Mouse (Mus musculus) kidney, postnatal 0 days (tissue): ENCODE results near the gene Sox5. TPM values are rescaled to one million over a fixed set of nuclear protein-coding genes. Genes with fewer than 3 reads are reported as not detected.
A peak's percentile ranks its signal among the peaks of the same experiment; 100 is the strongest.

Experiments used
- ATAC-seq: fragments of 200-750 bp; cut with Nextera tagmentation; replicated peaks from 2 replicates; pipeline ENCODE4 v1.8.0; 2017; ENCODE audit warnings: low read depth, moderate number of reproducible peaks, moderate TSS enrichment, moderate library complexity; ENCODE audit not compliant: low FRiP score
- DNase-seq: peaks from one replicate; pipeline ENCODE4 v3.0.0-alpha.2; 2016; ENCODE audit warnings: low spot score
- H3K27ac ChIP-seq: fragments of 300-500 bp; sonication (generic); 2 replicates; pipeline ENCODE4 v1.5.1; 2014; ENCODE audit warnings: mild to moderate bottlenecking
- H3K27me3 ChIP-seq: fragments of 300-500 bp; sonication (generic); 2 replicates; pipeline ENCODE4 v1.6.1; 2014; ENCODE audit warnings: low read length, mixed read lengths; ENCODE audit not compliant: insufficient read depth
- H3K36me3 ChIP-seq: fragments of 300-500 bp; sonication (generic); 2 replicates; pipeline ENCODE4 v1.6.1; 2014; ENCODE audit warnings: low read length, mixed read lengths; ENCODE audit not compliant: insufficient read depth
- H3K4me1 ChIP-seq: fragments of 300-500 bp; sonication (generic); replicated peaks from 2 replicates; pipeline ENCODE4 v1.6.1; 2014; ENCODE audit warnings: antibody characterized with exemption, low read length, mixed read lengths; ENCODE audit not compliant: insufficient read depth
- H3K4me2 ChIP-seq: fragments of 300-500 bp; sonication (generic); 2 replicates; pipeline ENCODE4 v1.6.1; 2014; ENCODE audit warnings: mild to moderate bottlenecking, low read length, moderate library complexity, mixed read lengths
- H3K4me3 ChIP-seq: fragments of 300-500 bp; sonication (generic); replicated peaks from 2 replicates; pipeline ENCODE4 v1.5.1; 2014; ENCODE audit warnings: low read depth, low read length
- H3K9ac ChIP-seq: fragments of 300-500 bp; sonication (generic); 2 replicates; pipeline ENCODE4 v1.6.1; 2014; ENCODE audit warnings: low read depth, low read length
- H3K9me3 ChIP-seq: fragments of 300-500 bp; sonication (generic); replicated peaks from 2 replicates; pipeline ENCODE4 v1.6.1; 2016; ENCODE audit warnings: low read length, inconsistent platforms, mixed read lengths
- CTCF ChIP-seq: IDR thresholded peaks from 2 replicates; pipeline ENCODE4 v1.5.1; 2016; ENCODE audit warnings: antibody characterized with exemption, low read depth, mild to moderate bottlenecking, moderate library complexity
- WGBS: fragments of 180-500 bp; shearing (Covaris S2); extraction: QIAGEN DNeasy Blood & Tissue Kit; methylation state at CpG from one replicate; pipeline ENCODE4 v1.1.7; 2014; 5-methylcytosine and 5-hydroxymethylcytosine counted together
- polyA plus RNA-seq: library from polyadenylated mRNA; unstranded; fragments of >200 nt; fragmentation: Nextera tagmentation; extraction: Ambion mirVana; gene quantifications from 2 replicates; pipeline ENCODE4 v1.2.1, GENCODE M21; 2015

The Sox5 gene
- polyA plus RNA-seq, 1 experiment from 2014 or later: 6.1 TPM

GRCm38 (mm10) chr6:144565827-144566226 lies 215.9 kb downstream of the Sox5 start:
- Histone ChIP-seq H3K4me2 (no peak overlapping the region), H3K27me3 (no peaks in the 10 kb centered on the region), H3K9me3 (no peaks in the 10 kb centered on the region), H3K36me3 (no peaks in the 10 kb centered on the region), H3K27ac (no peak overlapping the region), H3K4me1 (no peaks in the 10 kb centered on the region), H3K4me3 (no peak overlapping the region), H3K9ac (no peak overlapping the region)
- no peak for TF ChIP-seq CTCF
- WGBS: 73% methylated on average over 1 of the region's 1 CpGs
- DNase-seq (no peak), ATAC-seq (no peak)

GRCm38 (mm10) chr6:144561718-144562117 lies 220.1 kb downstream of the Sox5 start:
- ATAC-seq (no peak), DNase-seq (no peak)
- no peaks in the 10 kb centered on the region for H3K27me3 ChIP-seq
- 83% methylated on average over 5 of the region's 5 CpGs for WGBS
- no peaks in the 10 kb centered on the region for H3K9me3 ChIP-seq
- H3K27ac ChIP-seq: no peak overlapping the region
- no peak overlapping the region for H3K4me3 ChIP-seq
- no peaks in the 10 kb centered on the region for H3K4me1 ChIP-seq
- H3K9ac ChIP-seq: no peak overlapping the region
- H3K36me3 ChIP-seq: no peaks in the 10 kb centered on the region
- no peak overlapping the region for H3K4me2 ChIP-seq
- TF ChIP-seq CTCF: no peak

GRCm38 (mm10) chr6:144560211-144560610 lies 221.6 kb downstream of the Sox5 start:
- no peaks in the 10 kb centered on the region for H3K36me3 ChIP-seq
- no peak overlapping the region for H3K9ac ChIP-seq
- TF ChIP-seq CTCF: no peak
- no peak overlapping the region for H3K4me2 ChIP-seq
- DNase-seq (no peak), ATAC-seq (no peak)
- no peaks in the 10 kb centered on the region for H3K4me1 ChIP-seq
- H3K27ac ChIP-seq: no peak overlapping the region
- H3K4me3 ChIP-seq: no peak overlapping the region
- no peaks in the 10 kb centered on the region for H3K27me3 ChIP-seq
- WGBS: 79% methylated on average over 3 of the region's 3 CpGs
- H3K9me3 ChIP-seq: no peaks in the 10 kb centered on the region

GRCm38 (mm10) chr6:144553476-144553875 lies 228.3 kb downstream of the Sox5 start:
- Histone ChIP-seq H3K36me3 (no peaks in the 10 kb centered on the region), H3K4me3 (no peak overlapping the region), H3K9me3 (no peaks in the 10 kb centered on the region), H3K9ac (no peak overlapping the region), H3K4me2 (no peak overlapping the region), H3K27ac (no peak overlapping the region), H3K4me1 (no peaks in the 10 kb centered on the region), H3K27me3 (no peaks in the 10 kb centered on the region)
- TF ChIP-seq CTCF: no peak
- 83% methylated on average over 6 of the region's 6 CpGs for WGBS
- no peak for DNase-seq
- ATAC-seq: no peak

GRCm38 (mm10) chr6:144548991-144549390 lies 232.8 kb downstream of the Sox5 start:
- 88% methylated on average over 8 of the region's 8 CpGs for WGBS

GRCm38 (mm10) chr6:144547141-144547540 lies 234.6 kb downstream of the Sox5 start:
- ATAC-seq (no peak), DNase-seq (no peak)
- TF ChIP-seq CTCF: peak; percentile 19; the same call in 1 of the 2 replicates
- no peaks in the 10 kb centered on the region for H3K36me3 ChIP-seq
- no peak overlapping the region for H3K9ac ChIP-seq
- H3K4me3 ChIP-seq: no peak overlapping the region
- H3K27ac ChIP-seq: no peak overlapping the region
- no peaks in the 10 kb centered on the region for H3K9me3 ChIP-seq
- no peak overlapping the region for H3K4me2 ChIP-seq
- no peaks in the 10 kb centered on the region for H3K4me1 ChIP-seq
- no peaks in the 10 kb centered on the region for H3K27me3 ChIP-seq

More at GRCm38 (mm10) chr6:144548991-144549390, 232.8 kb downstream of the Sox5 start:
- H3K4me2 ChIP-seq: no peak overlapping the region
- no peaks in the 10 kb centered on the region for H3K36me3 ChIP-seq
- ATAC-seq (no peak), DNase-seq (no peak)
- H3K27ac ChIP-seq: no peak overlapping the region
- H3K9ac ChIP-seq: no peak overlapping the region
- no peaks in the 10 kb centered on the region for H3K9me3 ChIP-seq
- no peak overlapping the region for H3K4me3 ChIP-seq
- H3K27me3 ChIP-seq: no peaks in the 10 kb centered on the region
- H3K4me1 ChIP-seq: no peaks in the 10 kb centered on the region
- TF ChIP-seq CTCF: no peak

- H3K9ac ChIP-seq: no peak overlapping the region
- no peak for DNase-seq
Measured at GRCm38 (mm10) chr6:144545549-144545948, 236.2 kb downstream of the Sox5 start.

More at GRCm38 (mm10) chr6:144545549-144545948, 236.2 kb downstream of the Sox5 start:
- Histone ChIP-seq H3K4me3 (no peak overlapping the region), H3K4me2 (no peak overlapping the region), H3K36me3 (no peaks in the 10 kb centered on the region), H3K9me3 (no peaks in the 10 kb centered on the region), H3K4me1 (no peaks in the 10 kb centered on the region), H3K27me3 (no peaks in the 10 kb centered on the region), H3K27ac (no peak overlapping the region)
- WGBS: 89% methylated on average over 8 of the region's 8 CpGs
- TF ChIP-seq CTCF: no peak
- no peak for ATAC-seq
